Mouse (Mus musculus): ENCODE measurements around the gene Aph1b. TPM values are rescaled to one million over a fixed set of nuclear protein-coding genes. Genes with fewer than 3 reads are reported as not detected.

Aph1b gene
- polyA plus RNA-seq, 1 experiment from 2014 or later: 10.9 TPM

DNA sequence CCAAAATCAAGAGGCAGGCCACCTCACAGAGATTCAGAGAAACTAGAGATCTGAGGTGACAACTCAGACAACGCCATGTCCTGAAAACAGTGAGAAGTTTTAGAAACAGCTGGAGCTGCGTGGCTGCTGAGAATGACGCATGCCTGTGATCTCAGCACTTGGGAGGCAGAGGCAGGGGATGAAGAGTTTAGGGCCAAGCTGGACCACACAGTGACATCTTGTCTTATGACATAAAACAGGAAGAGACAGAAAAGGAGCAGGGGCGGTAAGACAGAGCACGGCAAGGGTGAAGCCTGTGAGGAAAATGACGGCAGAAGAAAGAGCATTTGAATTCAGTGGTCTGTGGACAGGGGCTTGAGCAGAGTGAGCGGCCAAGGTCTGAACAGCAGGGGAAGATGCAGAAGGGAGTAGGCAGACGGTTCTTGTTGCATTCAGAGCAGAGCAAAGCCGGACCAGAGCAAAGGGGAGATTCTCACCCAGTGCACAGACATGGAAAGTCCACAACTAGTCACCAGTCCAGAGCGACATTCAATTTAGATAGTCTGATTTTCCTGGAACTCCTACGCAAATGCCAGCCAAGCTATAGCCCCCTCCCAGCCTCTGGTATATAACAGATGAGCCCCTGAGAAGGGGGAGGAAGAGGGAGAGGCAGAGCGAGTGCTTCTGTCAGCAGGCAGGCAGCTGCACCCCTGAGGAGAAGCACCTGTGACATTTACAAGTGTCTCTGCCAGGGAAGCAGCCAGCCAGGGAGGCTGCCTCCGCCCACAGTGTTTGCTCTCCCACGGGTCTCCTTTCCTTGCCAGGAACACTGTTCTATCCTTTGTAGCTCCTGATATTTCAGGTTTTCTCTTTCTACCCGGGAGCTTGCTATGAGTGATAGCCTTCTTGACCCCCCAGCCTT is 62.2 kb downstream of the Aph1b start:
- Histone ChIP-seq H3K4me3 (replicated peaks; ENCODE audit: low read depth, low read length) (no peak overlapping the region), H3K27ac (peak overlapping the region; percentile 51), H3K36me3 (ENCODE audit: insufficient read depth, low read length) (no peaks in the 10 kb centered on the region), H3K9ac (ENCODE audit: low read depth, low read length) (0 out of 2 replicates have a peak overlapping the region, but pooled peaks have one; percentile 31), H3K4me1 (replicated peaks; ENCODE audit: insufficient read depth, low read length) (peaks cover 20% of the 10 kb centered on the region; the same call in 1 of the 2 replicates), H3K4me2 (ENCODE audit: low read length) (no peak overlapping the region), H3K27me3 (ENCODE audit: insufficient read depth, low read length) (no peaks in the 10 kb centered on the region), H3K9me3 (replicated peaks; ENCODE audit: low read length) (no peaks in the 10 kb centered on the region)
- no peak for TF ChIP-seq CTCF (IDR thresholded peaks at IDR 0.05; ENCODE audit: low read depth)
- DNase-seq (ENCODE audit: low spot score) (peak; percentile 82), ATAC-seq (replicated peaks; ENCODE audit: low FRiP score, low read depth) (peak; percentile 65; the same call in 1 of the 2 replicates)
- WGBS: 19% methylated on average over 15 of the region's 15 CpGs

DNA sequence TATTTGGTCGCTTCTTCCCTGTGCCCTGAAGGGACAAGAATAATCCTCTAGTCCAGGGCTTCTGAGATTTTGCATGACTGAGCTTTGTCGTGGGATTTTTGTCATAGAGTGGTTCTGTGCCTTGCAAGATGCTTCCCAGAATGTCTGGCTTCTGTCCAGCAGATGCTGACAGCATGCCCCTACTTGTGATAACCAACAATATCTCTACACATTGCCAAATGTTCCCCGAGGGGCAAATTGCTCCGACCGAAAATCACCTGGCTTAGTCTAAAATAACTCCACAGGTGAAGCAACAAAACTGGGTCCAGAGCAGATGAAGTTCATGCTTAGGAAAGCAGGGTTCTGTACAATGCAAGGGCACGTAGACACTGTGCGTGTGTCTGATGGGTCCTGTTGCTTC is 64.0 kb downstream of the Aph1b start:
- H3K27ac ChIP-seq: no peak overlapping the region
- H3K9ac ChIP-seq (ENCODE audit: low read depth, low read length): no peak overlapping the region
- DNase-seq (ENCODE audit: low spot score) (no peak), ATAC-seq (replicated peaks; ENCODE audit: low FRiP score, low read depth) (no peak)
- no peaks in the 10 kb centered on the region for H3K36me3 ChIP-seq (ENCODE audit: insufficient read depth, low read length)
- no peak overlapping the region for H3K4me2 ChIP-seq (ENCODE audit: low read length)
- no peaks in the 10 kb centered on the region for H3K27me3 ChIP-seq (ENCODE audit: insufficient read depth, low read length)
- TF ChIP-seq CTCF (IDR thresholded peaks at IDR 0.05; ENCODE audit: low read depth): no peak
- peaks cover 19% of the 10 kb centered on the region; the same call in 1 of the 2 replicates for H3K4me1 ChIP-seq (replicated peaks; ENCODE audit: insufficient read depth, low read length)
- no peaks in the 10 kb centered on the region for H3K9me3 ChIP-seq (replicated peaks; ENCODE audit: low read length)
- 79% methylated on average over 7 of the region's 7 CpGs for WGBS
- no peak overlapping the region for H3K4me3 ChIP-seq (replicated peaks; ENCODE audit: low read depth, low read length)

DNA sequence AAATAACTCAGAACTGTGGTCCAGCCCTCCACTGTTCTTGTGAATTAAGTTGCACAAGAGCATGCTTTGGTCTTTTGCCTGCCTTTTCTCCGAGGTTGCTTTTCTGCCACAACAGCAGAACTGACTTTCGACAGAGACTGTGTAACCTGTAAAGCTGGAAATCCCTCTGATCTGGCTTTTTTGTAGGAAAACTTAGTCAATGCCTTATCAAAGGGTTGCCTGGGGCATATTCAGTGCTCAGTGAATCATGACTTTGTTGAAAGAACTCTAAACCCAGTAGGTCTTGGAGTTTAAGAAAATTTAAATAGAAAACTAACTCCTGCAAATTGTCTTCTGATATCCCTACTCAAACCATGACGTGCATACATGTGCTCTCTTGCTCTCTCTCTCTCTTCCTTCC is 64.7 kb downstream of the Aph1b start:
- no peak for DNase-seq (ENCODE audit: low spot score)

DNA sequence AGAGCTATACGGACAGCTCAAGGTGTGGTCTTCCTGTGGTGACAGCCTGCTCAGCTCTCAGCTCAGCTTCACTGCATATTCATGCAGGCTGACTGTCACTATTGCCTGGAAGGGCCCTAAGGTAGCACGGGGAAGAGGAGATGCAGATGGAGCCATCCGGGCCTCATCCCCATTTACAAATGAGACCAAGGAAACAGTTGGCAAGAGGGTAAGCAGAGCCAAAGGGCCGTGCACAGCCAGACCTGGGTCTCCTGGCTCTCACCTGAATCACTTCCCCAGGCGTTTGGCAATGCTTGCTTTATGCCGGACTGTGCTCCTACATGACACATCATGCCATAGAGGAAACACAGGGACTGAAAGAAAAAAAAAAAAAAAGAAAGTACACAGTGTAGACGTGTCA is 68.0 kb downstream of the Aph1b start:
- Histone ChIP-seq H3K36me3 (ENCODE audit: insufficient read depth, low read length) (no peaks in the 10 kb centered on the region), H3K4me1 (replicated peaks; ENCODE audit: insufficient read depth, low read length) (peaks cover 22% of the 10 kb centered on the region; the same call in 1 of the 2 replicates), H3K4me2 (ENCODE audit: low read length) (no peak overlapping the region), H3K27ac (peak overlapping the region; percentile 14; the same call in 1 of the 2 replicates), H3K4me3 (replicated peaks; ENCODE audit: low read depth, low read length) (no peak overlapping the region), H3K9ac (ENCODE audit: low read depth, low read length) (no peak overlapping the region), H3K27me3 (ENCODE audit: insufficient read depth, low read length) (no peaks in the 10 kb centered on the region), H3K9me3 (replicated peaks; ENCODE audit: low read length) (no peaks in the 10 kb centered on the region)
- ATAC-seq (replicated peaks; ENCODE audit: low FRiP score, low read depth) (no peak), DNase-seq (ENCODE audit: low spot score) (no peak)
- 52% methylated on average over 7 of the region's 7 CpGs for WGBS
- no peak for TF ChIP-seq CTCF (IDR thresholded peaks at IDR 0.05; ENCODE audit: low read depth)

More for the DNA sequence above, 64.7 kb downstream of the Aph1b start:
- no peaks in the 10 kb centered on the region for H3K27me3 ChIP-seq (ENCODE audit: insufficient read depth, low read length)
- no peak overlapping the region for H3K4me3 ChIP-seq (replicated peaks; ENCODE audit: low read depth, low read length)
- no peak overlapping the region; the same call in 1 of the 2 replicates for H3K27ac ChIP-seq
- H3K36me3 ChIP-seq (ENCODE audit: insufficient read depth, low read length): no peaks in the 10 kb centered on the region
- H3K9me3 ChIP-seq (replicated peaks; ENCODE audit: low read length): no peaks in the 10 kb centered on the region
- ATAC-seq (replicated peaks; ENCODE audit: low FRiP score, low read depth): no peak
- 45% methylated on average over 3 of the region's 3 CpGs for WGBS
- H3K4me2 ChIP-seq (ENCODE audit: low read length): no peak overlapping the region
- no peak for TF ChIP-seq CTCF (IDR thresholded peaks at IDR 0.05; ENCODE audit: low read depth)
- no peak overlapping the region for H3K9ac ChIP-seq (ENCODE audit: low read depth, low read length)
- H3K4me1 ChIP-seq (replicated peaks; ENCODE audit: insufficient read depth, low read length): peaks cover 23% of the 10 kb centered on the region; the same call in 1 of the 2 replicates

DNA sequence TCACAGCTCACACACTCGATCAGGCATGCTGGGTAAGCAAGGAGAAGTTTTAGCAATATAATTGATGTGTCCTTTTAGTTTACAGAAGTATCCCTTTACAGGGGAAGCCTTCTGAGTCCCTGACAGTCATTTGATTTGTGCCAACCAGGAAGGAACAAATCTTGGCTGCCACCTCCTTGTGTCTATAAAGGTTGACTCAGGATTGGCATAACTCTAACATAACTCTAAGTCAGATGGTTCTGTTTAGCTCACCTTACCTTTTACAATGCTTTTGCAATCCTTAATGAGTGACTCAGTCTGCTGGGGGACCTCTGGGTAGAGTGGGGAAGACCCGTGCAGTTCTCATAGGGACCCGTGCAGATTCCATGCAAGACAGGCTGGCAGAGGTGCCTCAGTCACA is 69.7 kb downstream of the Aph1b start:
- Histone ChIP-seq H3K4me2 (ENCODE audit: low read length) (no peak overlapping the region), H3K9ac (ENCODE audit: low read depth, low read length) (no peak overlapping the region), H3K36me3 (ENCODE audit: insufficient read depth, low read length) (no peaks in the 10 kb centered on the region), H3K4me1 (replicated peaks; ENCODE audit: insufficient read depth, low read length) (peaks cover 22% of the 10 kb centered on the region; the same call in 1 of the 2 replicates), H3K9me3 (replicated peaks; ENCODE audit: low read length) (no peaks in the 10 kb centered on the region), H3K27ac (no peak overlapping the region), H3K27me3 (ENCODE audit: insufficient read depth, low read length) (no peaks in the 10 kb centered on the region), H3K4me3 (replicated peaks; ENCODE audit: low read depth, low read length) (no peak overlapping the region)
- 48% methylated on average over 3 of the region's 3 CpGs for WGBS
- TF ChIP-seq CTCF (IDR thresholded peaks at IDR 0.05; ENCODE audit: low read depth): no peak
- ATAC-seq (replicated peaks; ENCODE audit: low FRiP score, low read depth) (no peak), DNase-seq (ENCODE audit: low spot score) (no peak)

Other genes with a start within 250 kb of the Aph1b start
- 58.7 and 63.4 TPM in 2 replicates for gene Usp3, start 202.3 kb downstream of the Aph1b start, polyA plus RNA-seq (2015; fragmentation: Nextera tagmentation; extraction: Ambion mirVana)
- gene Car12, start 81.8 kb downstream of the Aph1b start, polyA plus RNA-seq (2015; fragmentation: Nextera tagmentation; extraction: Ambion mirVana): 52.5 and 60.2 TPM in 2 replicates
- 0.29 and 0.40 TPM in 2 replicates for gene Gm10647, start 1.5 kb upstream of the Aph1b start, polyA plus RNA-seq (2015; fragmentation: Nextera tagmentation; extraction: Ambion mirVana)
- gene Aph1c, start 39.2 kb upstream of the Aph1b start, polyA plus RNA-seq (2015; fragmentation: Nextera tagmentation; extraction: Ambion mirVana): 23.1 and 25.6 TPM in 2 replicates
- 9.3 and 10.9 TPM in 2 replicates for gene Rab8b, start 124.2 kb upstream of the Aph1b start, polyA plus RNA-seq (2015; fragmentation: Nextera tagmentation; extraction: Ambion mirVana)
- gene Rps27l, start 150.6 kb upstream of the Aph1b start, polyA plus RNA-seq (2015; fragmentation: Nextera tagmentation; extraction: Ambion mirVana): 811 and 895 TPM in 2 replicates
- gene Lactb, start 180.0 kb upstream of the Aph1b start, polyA plus RNA-seq (2015; fragmentation: Nextera tagmentation; extraction: Ambion mirVana): 29.2 and 33.6 TPM in 2 replicates